8 mouse cellular contexts compared by ENCODE assay signal in genomic region chr10:128338415-128338814, GRCm38 (mm10). TPM values are rescaled to one million over a fixed set of nuclear protein-coding genes. Genes with fewer than 3 reads are reported as not detected.
DNase-seq lines count a peak whose midpoint lies in the region; ATAC-seq and TF ChIP-seq lines count a peak whose summit lies in the region.

No protein-coding gene starts in this region.

- 0 out of 2 replicates have a peak, but pooled peaks have one; percentile 0 for ATAC-seq in lung, embryonic 15.5 days (ENCODE audit: borderline replicate concordance, extremely low read depth, low FRiP score, low TSS enrichment)
- ATAC-seq in intestine, embryonic 15.5 days = peak; percentile 40
- ATAC-seq in neural tube, embryonic 12.5 days (ENCODE audit: low FRiP score, low read depth) = no peak

- no peak for TF ChIP-seq POLR2A in cortical plate, adult 2 months (IDR thresholded peaks at IDR 0.05; ENCODE audit: extremely low read depth, insufficient read depth, low read length)

- H3K4me1 ChIP-seq in lung, embryonic 15.5 days = peaks cover 15% of the 10 kb centered on the region
- peaks cover 6% of the 10 kb centered on the region; the same call in 1 of the 2 replicates for H3K4me1 ChIP-seq in cortical plate, adult 2 months (ENCODE audit: control insufficient read depth, insufficient read depth, low read length)
- H3K4me1 ChIP-seq in intestine, embryonic 15.5 days (replicated peaks) = peaks cover 21% of the 10 kb centered on the region
- peaks cover 18% of the 10 kb centered on the region for H3K4me1 ChIP-seq in neural tube, embryonic 12.5 days

- H3K36me3 ChIP-seq in lung, embryonic 15.5 days = no peaks in the 10 kb centered on the region
- no peaks in the 10 kb centered on the region for H3K36me3 ChIP-seq in intestine, embryonic 15.5 days
- H3K36me3 ChIP-seq in neural tube, embryonic 12.5 days = no peaks in the 10 kb centered on the region

- peak overlapping the region; percentile 79 for H3K4me3 ChIP-seq in lung, embryonic 15.5 days
- H3K4me3 ChIP-seq in cortical plate, adult 2 months (ENCODE audit: insufficient read depth, low read length) = peak overlapping the region; percentile 51
- H3K4me3 ChIP-seq in intestine, embryonic 15.5 days (replicated peaks) = peak overlapping the region; percentile 98
- peak overlapping the region; percentile 72 for H3K4me3 ChIP-seq in neural tube, embryonic 12.5 days

- H3K27ac ChIP-seq in lung, embryonic 15.5 days = peak overlapping the region; percentile 88
- peak overlapping the region; percentile 93 for H3K27ac ChIP-seq in cortical plate, adult 2 months (ENCODE audit: insufficient read depth, low read length)
- peak overlapping the region; percentile 97 for H3K27ac ChIP-seq in intestine, embryonic 15.5 days
- H3K27ac ChIP-seq in neural tube, embryonic 12.5 days = peak overlapping the region; percentile 88; the same call in 1 of the 2 replicates

- peak overlapping the region; percentile 64 for H3K4me2 ChIP-seq in lung, embryonic 15.5 days
- peak overlapping the region; percentile 79 for H3K4me2 ChIP-seq in intestine, embryonic 15.5 days (replicated peaks)
- H3K4me2 ChIP-seq in neural tube, embryonic 12.5 days (replicated peaks) = peak overlapping the region; percentile 86

- no peak for DNase-seq in lung, postnatal 36 days
- no peak for DNase-seq in urinary bladder, postnatal 10 days (ENCODE audit: low spot score)
- DNase-seq in thymus, postnatal 25 days = no peak
- no peak for DNase-seq in adrenal gland, adult 2 months

- no peaks in the 10 kb centered on the region for H3K27me3 ChIP-seq in lung, embryonic 15.5 days
- H3K27me3 ChIP-seq in intestine, embryonic 15.5 days (replicated peaks) = no peaks in the 10 kb centered on the region
- H3K27me3 ChIP-seq in neural tube, embryonic 12.5 days (replicated peaks) = no peaks in the 10 kb centered on the region

- no peaks in the 10 kb centered on the region for H3K9me3 ChIP-seq in lung, embryonic 15.5 days
- H3K9me3 ChIP-seq in intestine, embryonic 15.5 days = no peaks in the 10 kb centered on the region
- no peaks in the 10 kb centered on the region for H3K9me3 ChIP-seq in neural tube, embryonic 12.5 days

- 18% methylated on average over 5 of the region's 5 CpGs for WGBS in lung, embryonic 15.5 days
- 15% methylated on average over 5 of the region's 5 CpGs for WGBS in intestine, embryonic 15.5 days
- 22% methylated on average over 5 of the region's 5 CpGs for WGBS in neural tube, embryonic 12.5 days

- TF ChIP-seq CTCF in cortical plate, adult 2 months (IDR thresholded peaks at IDR 0.05; ENCODE audit: extremely low read depth, insufficient read depth, low read length) = no peak

- peak overlapping the region; percentile 76 for H3K9ac ChIP-seq in lung, embryonic 15.5 days
- peak overlapping the region; percentile 93 for H3K9ac ChIP-seq in intestine, embryonic 15.5 days
- H3K9ac ChIP-seq in neural tube, embryonic 12.5 days = peak overlapping the region; percentile 84

RNA-seq across cellular contexts. Expression of gene Cs, which starts 0.9 kb away (rescaled TPM):
- 183 and 185 TPM in 2 replicates for polyA plus RNA-seq in lung, embryonic 15.5 days (2015; fragmentation: Nextera tagmentation; extraction: Ambion mirVana)
- 224 and 233 TPM in 2 replicates for polyA plus RNA-seq in cortical plate, adult 2 months (2012; rRNA removed)
- 269 and 282 TPM in 2 replicates for polyA plus RNA-seq in intestine, embryonic 15.5 days (2015; fragmentation: Nextera tagmentation; extraction: Ambion mirVana)
- 221 and 230 TPM in 2 replicates for polyA plus RNA-seq in neural tube, embryonic 12.5 days (2016; fragmentation: Nextera tagmentation; extraction: Ambion mirVana)
- 100 to 1,000 TPM; 391 to 444 TPM for total RNA-seq in adrenal gland, adult 2 months (2021)
- 315 and 332 TPM in 2 replicates for polyA plus RNA-seq in adrenal gland, adult 2 months (2012; rRNA removed)

RNA-seq across cellular contexts. Expression of gene Cnpy2, which starts 16.2 kb away (rescaled TPM):
- 329 and 346 TPM in 2 replicates for polyA plus RNA-seq in lung, embryonic 15.5 days (2015; fragmentation: Nextera tagmentation; extraction: Ambion mirVana)
- polyA plus RNA-seq in cortical plate, adult 2 months (2012; rRNA removed) = 63.7 and 65.8 TPM in 2 replicates
- 303 and 328 TPM in 2 replicates for polyA plus RNA-seq in intestine, embryonic 15.5 days (2015; fragmentation: Nextera tagmentation; extraction: Ambion mirVana)
- polyA plus RNA-seq in neural tube, embryonic 12.5 days (2016; fragmentation: Nextera tagmentation; extraction: Ambion mirVana) = 212 and 230 TPM in 2 replicates
- total RNA-seq in adrenal gland, adult 2 months (2021) = 100 to 1,000 TPM; 180 to 204 TPM
- polyA plus RNA-seq in adrenal gland, adult 2 months (2012; rRNA removed) = 20.1 and 28.6 TPM in 2 replicates

RNA-seq across cellular contexts. Expression of gene Coq10a, which starts 30.4 kb away (rescaled TPM):
- polyA plus RNA-seq in lung, embryonic 15.5 days (2015; fragmentation: Nextera tagmentation; extraction: Ambion mirVana) = 12.5 and 12.6 TPM in 2 replicates
- polyA plus RNA-seq in cortical plate, adult 2 months (2012; rRNA removed) = 101 and 103 TPM in 2 replicates
- polyA plus RNA-seq in intestine, embryonic 15.5 days (2015; fragmentation: Nextera tagmentation; extraction: Ambion mirVana) = 13.7 TPM in 2 replicates
- 33.3 and 35.2 TPM in 2 replicates for polyA plus RNA-seq in neural tube, embryonic 12.5 days (2016; fragmentation: Nextera tagmentation; extraction: Ambion mirVana)
- 10 to 100 TPM; 72.2 to 77.1 TPM for total RNA-seq in adrenal gland, adult 2 months (2021)
- 44.2 and 116 TPM in 2 replicates for polyA plus RNA-seq in adrenal gland, adult 2 months (2012; rRNA removed)

RNA-seq across cellular contexts. Expression of gene Pan2, which starts 35.3 kb away (rescaled TPM):
- polyA plus RNA-seq in lung, embryonic 15.5 days (2015; fragmentation: Nextera tagmentation; extraction: Ambion mirVana) = 34.1 and 34.5 TPM in 2 replicates
- polyA plus RNA-seq in cortical plate, adult 2 months (2012; rRNA removed) = 22.8 and 24.6 TPM in 2 replicates
- 26.2 TPM in 2 replicates for polyA plus RNA-seq in intestine, embryonic 15.5 days (2015; fragmentation: Nextera tagmentation; extraction: Ambion mirVana)
- 31.5 and 33.0 TPM in 2 replicates for polyA plus RNA-seq in neural tube, embryonic 12.5 days (2016; fragmentation: Nextera tagmentation; extraction: Ambion mirVana)
- 10 to 100 TPM; 13.8 to 18.3 TPM for total RNA-seq in adrenal gland, adult 2 months (2021)
- 17.2 and 20.4 TPM in 2 replicates for polyA plus RNA-seq in adrenal gland, adult 2 months (2012; rRNA removed)

RNA-seq across cellular contexts. Expression of gene Ankrd52, which starts 38.5 kb away (rescaled TPM):
- 13.0 and 14.9 TPM in 2 replicates for polyA plus RNA-seq in lung, embryonic 15.5 days (2015; fragmentation: Nextera tagmentation; extraction: Ambion mirVana)
- 30.0 and 30.4 TPM in 2 replicates for polyA plus RNA-seq in cortical plate, adult 2 months (2012; rRNA removed)
- polyA plus RNA-seq in intestine, embryonic 15.5 days (2015; fragmentation: Nextera tagmentation; extraction: Ambion mirVana) = 10.0 and 11.5 TPM in 2 replicates
- polyA plus RNA-seq in neural tube, embryonic 12.5 days (2016; fragmentation: Nextera tagmentation; extraction: Ambion mirVana) = 10.2 and 13.2 TPM in 2 replicates
- 10 to 100 TPM; 48.3 to 59.3 TPM for total RNA-seq in adrenal gland, adult 2 months (2021)
- 44.2 and 53.1 TPM in 2 replicates for polyA plus RNA-seq in adrenal gland, adult 2 months (2012; rRNA removed)
